Comparison of ENCODE assay signal across 8 mouse cellular contexts in the genomic region with DNA sequence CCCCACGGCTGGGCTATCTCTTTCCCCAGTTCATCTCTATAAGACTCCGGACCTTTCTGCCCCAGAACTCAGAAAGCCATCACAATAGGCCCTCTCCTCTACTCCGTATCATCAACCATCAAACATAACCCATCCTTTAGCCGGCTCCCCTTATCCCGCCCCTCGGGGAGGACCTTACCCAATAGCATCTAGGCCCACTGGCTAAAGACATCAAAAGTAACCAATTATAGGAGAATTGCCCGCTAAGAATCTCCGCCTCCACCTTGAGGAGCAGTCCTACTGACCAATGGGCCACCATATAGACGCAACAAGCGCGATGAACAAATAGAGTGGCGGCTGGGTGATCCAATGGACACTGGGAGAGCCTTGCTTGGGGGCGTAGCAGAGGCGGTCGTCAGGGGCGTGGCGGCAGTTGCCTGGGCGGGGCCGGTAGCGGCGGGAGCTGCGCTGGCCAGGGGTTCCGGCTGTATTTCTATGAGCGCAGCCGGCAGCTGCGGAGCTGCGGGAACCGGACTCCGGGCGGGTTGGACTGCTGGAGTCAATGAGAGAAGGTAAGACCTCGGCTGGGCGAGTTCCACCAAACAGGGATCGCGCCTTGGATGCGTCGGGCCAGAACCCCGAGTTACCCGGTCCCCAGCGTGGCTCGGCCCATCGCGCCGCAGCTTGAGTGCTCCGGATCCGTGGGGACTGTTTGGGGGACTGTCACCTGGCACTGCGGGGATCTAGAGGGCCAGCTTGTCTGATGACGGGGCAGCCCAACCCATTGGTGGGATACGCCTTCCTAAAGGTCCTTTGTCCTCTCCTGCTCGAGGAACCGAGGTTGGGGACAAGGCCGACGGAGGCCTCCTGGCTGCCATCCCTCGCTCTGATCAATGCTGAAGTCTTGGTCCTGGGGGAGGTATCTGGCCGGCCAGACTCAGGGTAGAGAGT. TPM values are rescaled to one million over a fixed set of nuclear protein-coding genes. Genes with fewer than 3 reads are reported as not detected.
DNase-seq lines count a peak whose midpoint lies in the region; ATAC-seq lines count a peak whose summit lies in the region.

A gene (plus strand): TSS at position 411 of the 930 bp plus-strand sequence.

- DNase-seq in adrenal gland, adult (ENCODE audit: inconsistent age in 2 of 2, low spot score in 1 of 2): peak; percentile 100
- peak; percentile 99 for DNase-seq in embryo, embryonic 10.5 days (ENCODE audit: low spot score)
- peak; percentile 100 for DNase-seq in gastrocnemius, postnatal 14 days
- DNase-seq in left cerebral cortex, postnatal 10 days (ENCODE audit: extremely low spot score in 1 of 2, low spot score in 2 of 2): peak; percentile 100
- DNase-seq in right cerebral cortex, postnatal 25 days: peak; percentile 100
- DNase-seq in urinary bladder, postnatal 4 days (ENCODE audit: low spot score in 2 of 2): peak; percentile 100

- intact Hi-C loops in gastrocnemius, postnatal 14 days (cut with DNase I; ENCODE audit: low total_unique reads): no loop called here
- intact Hi-C loops in left cerebral cortex, postnatal 10 days (cut with DNase I): no loop called here

- peak; percentile 93 for ATAC-seq in inflammation-experienced regulatory T-cells, adult 6 months
- ATAC-seq in megakaryocyte-erythroid progenitor cell, adult 5-6 weeks (replicated peaks; ENCODE audit: low FRiP score, low TSS enrichment, poor library complexity, severe bottlenecking): peak; percentile 92

RNA-seq across cellular contexts. Expression of the gene that starts here (rescaled TPM):
- 10 to 100 TPM in 1 of 2 experiments, 1 to 10 TPM in 1; 8.7 to 11.7 TPM for total RNA-seq in gastrocnemius, postnatal 14 days (2021)
- polyA plus RNA-seq in inflammation-experienced regulatory T-cells, adult 6 months (2017; shearing (Covaris generic)): 10 to 100 TPM; 16.0 to 35.6 (median 29.9) TPM
- 100 to 1,000 TPM; 121 to 124 TPM for total RNA-seq in left cerebral cortex, postnatal 10 days (2021)
- total RNA-seq in megakaryocyte-erythroid progenitor cell, adult 5-6 weeks (2014; fragmentation: Nextera tagmentation): 23.6 and 25.4 TPM in 2 replicates
- 13.0 and 13.9 TPM in 2 replicates for total RNA-seq in megakaryocyte-erythroid progenitor cell, adult 5-6 weeks (2017)

Comparison
In these comparisons a context has a peak if more than half of its experiments do, and no peak if none do; other contexts are left out.
1. Peak in every context shown above with its lines: DNase-seq and ATAC-seq.
2. RNA of the gene that starts here (total RNA-seq): 121 to 124 TPM in left cerebral cortex, postnatal 10 days; 13.0 to 25.4 TPM in megakaryocyte-erythroid progenitor cell, adult 5-6 weeks and 8.7 to 11.7 TPM in gastrocnemius, postnatal 14 days; every median in the first group is over 4 times any median in the second.